Mouse (Mus musculus): ENCODE measurements at regions not wholly inside any gene's neighbourhood (a gene's known extent, or its start where the extent isn't known, plus 50 kb on each side); places are given as distances from the start of the nearest gene placed in this dataset.
A peak's percentile ranks its signal among the peaks of the same experiment; 100 is the strongest.

- no peak for ATAC-seq (replicated peaks; ENCODE audit: low read depth, poor library complexity, severe bottlenecking)
These were observed 1143.8 kb downstream of the 4930447A16Rik start for GRCm38 (mm10) chr15:38569011-38569640.

- no peak for ATAC-seq (replicated peaks; ENCODE audit: low read depth, poor library complexity, severe bottlenecking)
These were observed 1144.8 kb downstream of the 4930447A16Rik start for GRCm38 (mm10) chr15:38570144-38570543.

- ATAC-seq (replicated peaks; ENCODE audit: low read depth, poor library complexity, severe bottlenecking), result no peak
These were observed 1145.4 kb downstream of the 4930447A16Rik start for GRCm38 (mm10) chr15:38570735-38571134.

GRCm38 (mm10) chr15:38572652-38573051 is 1147.3 kb downstream of the 4930447A16Rik start:
- ATAC-seq (replicated peaks; ENCODE audit: low read depth, poor library complexity, severe bottlenecking), result no peak

GRCm38 (mm10) chr15:38574447-38574846 is 1149.1 kb downstream of the 4930447A16Rik start:
- ATAC-seq (replicated peaks; ENCODE audit: low read depth, poor library complexity, severe bottlenecking), result peak; percentile 55

GRCm38 (mm10) chr15:38575254-38575653 is 1149.9 kb downstream of the 4930447A16Rik start:
- no peak for ATAC-seq (replicated peaks; ENCODE audit: low read depth, poor library complexity, severe bottlenecking)

GRCm38 (mm10) chr15:38577691-38578090 is 1152.3 kb downstream of the 4930447A16Rik start:
- ATAC-seq (replicated peaks; ENCODE audit: low read depth, poor library complexity, severe bottlenecking), result no peak

- ATAC-seq (replicated peaks; ENCODE audit: low read depth, poor library complexity, severe bottlenecking), result no peak
These were observed 1154.1 kb downstream of the 4930447A16Rik start for GRCm38 (mm10) chr15:38579481-38579880.

GRCm38 (mm10) chr15:38583500-38583899 is 1158.1 kb downstream of the 4930447A16Rik start:
- no peak for ATAC-seq (replicated peaks; ENCODE audit: low read depth, poor library complexity, severe bottlenecking)

GRCm38 (mm10) chr15:38584425-38584824 is 1159.1 kb downstream of the 4930447A16Rik start:
- ATAC-seq (replicated peaks; ENCODE audit: low read depth, poor library complexity, severe bottlenecking), result no peak

GRCm38 (mm10) chr15:38585610-38586009 is 1160.3 kb downstream of the 4930447A16Rik start:
- ATAC-seq (replicated peaks; ENCODE audit: low read depth, poor library complexity, severe bottlenecking), result no peak

- no peak for ATAC-seq (replicated peaks; ENCODE audit: low read depth, poor library complexity, severe bottlenecking)
These were observed 1161.2 kb downstream of the 4930447A16Rik start for GRCm38 (mm10) chr15:38586594-38586993.

- no peak for ATAC-seq (replicated peaks; ENCODE audit: low read depth, poor library complexity, severe bottlenecking)
These were observed 1162.9 kb downstream of the 4930447A16Rik start for GRCm38 (mm10) chr15:38588268-38588667.

- ATAC-seq (replicated peaks; ENCODE audit: low read depth, poor library complexity, severe bottlenecking), result no peak
These were observed 1163.7 kb downstream of the 4930447A16Rik start for GRCm38 (mm10) chr15:38589010-38589409.

- ATAC-seq (replicated peaks; ENCODE audit: low read depth, poor library complexity, severe bottlenecking), result no peak
These were observed 1164.3 kb downstream of the 4930447A16Rik start for GRCm38 (mm10) chr15:38589675-38590074.

- no peak for ATAC-seq (replicated peaks; ENCODE audit: low read depth, poor library complexity, severe bottlenecking)
These were observed 1168.7 kb downstream of the 4930447A16Rik start for GRCm38 (mm10) chr15:38594095-38594494.

GRCm38 (mm10) chr15:38594747-38595146 is 1169.4 kb downstream of the 4930447A16Rik start:
- ATAC-seq (replicated peaks; ENCODE audit: low read depth, poor library complexity, severe bottlenecking), result no peak

GRCm38 (mm10) chr15:38595820-38596219 is 1170.5 kb downstream of the 4930447A16Rik start:
- no peak for ATAC-seq (replicated peaks; ENCODE audit: low read depth, poor library complexity, severe bottlenecking)

GRCm38 (mm10) chr15:38597458-38597857 is 1172.1 kb downstream of the 4930447A16Rik start:
- ATAC-seq (replicated peaks; ENCODE audit: low read depth, poor library complexity, severe bottlenecking), result no peak

GRCm38 (mm10) chr15:38601436-38601835 is 1176.1 kb downstream of the 4930447A16Rik start:
- peak; percentile 55 for ATAC-seq (replicated peaks; ENCODE audit: low read depth, poor library complexity, severe bottlenecking)

- ATAC-seq (replicated peaks; ENCODE audit: low read depth, poor library complexity, severe bottlenecking), result peak; percentile 89
These were observed 1177.0 kb downstream of the 4930447A16Rik start for GRCm38 (mm10) chr15:38602187-38602870.

- ATAC-seq (replicated peaks; ENCODE audit: low read depth, poor library complexity, severe bottlenecking), result no peak
These were observed 1178.6 kb downstream of the 4930447A16Rik start for GRCm38 (mm10) chr15:38603918-38604317.
